Mouse (Mus musculus): ENCODE data around the gene Slc27a1. TPM values are rescaled to one million over a fixed set of nuclear protein-coding genes. Genes with fewer than 3 reads are reported as not detected.

Slc27a1 gene
- total and polyA plus RNA-seq, 3 experiments: 0.46 to 1.3 TPM; not detected in 1

- peak overlapping the region; percentile 79 to 87 for H3K4me3 ChIP-seq (ENCODE audit: control insufficient read depth in 1 of 2, insufficient read depth in 1 of 2, low read depth in 2 of 2, low read length in 2 of 2)
- H3K27ac ChIP-seq (ENCODE audit: control insufficient read depth, low read depth, low read length): peak overlapping the region; percentile 93
- H3K36me3 ChIP-seq (ENCODE audit: control insufficient read depth in 1 of 2, insufficient read depth in 2 of 2, low read length in 2 of 2): peaks cover 0 to 7% of the 10 kb centered on the region in 2 experiments; a peak in 3 of 4 replicates
- no peaks in the 10 kb centered on the region for H3K27me3 ChIP-seq (ENCODE audit: control insufficient read depth in 1 of 2, insufficient read depth in 2 of 2, low read length in 2 of 2)
- H3K79me2 ChIP-seq (ENCODE audit: control insufficient read depth, insufficient read depth, low read length, poor library complexity): peaks cover 21% of the 10 kb centered on the region
- H3K4me1 ChIP-seq (ENCODE audit: control insufficient read depth in 1 of 2, insufficient read depth in 2 of 2, low read length in 2 of 2): peaks cover 2 to 14% of the 10 kb centered on the region in 2 experiments; a peak in 3 of 4 replicates
- no peaks in the 10 kb centered on the region for H3K9me3 ChIP-seq (replicated peaks; ENCODE audit: insufficient read depth, low read length)
- DNase-seq (ENCODE audit: low read depth, low spot score): no peak
- H3K9ac ChIP-seq (ENCODE audit: control insufficient read depth, low read depth, low read length, poor library complexity, severe bottlenecking): peak overlapping the region; percentile 89
- TF ChIP-seq CHD1 (IDR thresholded peaks at IDR 0.05; ENCODE audit: low read depth, low read length): no peak
- no peak for TF ChIP-seq TBP (IDR thresholded peaks at IDR 0.05; ENCODE audit: low read depth, low read length)
Measured at GRCm38 (mm10) chr8:71591017-71591416, 22.3 kb downstream of the Slc27a1 start.

- H3K4me3 ChIP-seq (ENCODE audit: control insufficient read depth in 1 of 2, insufficient read depth in 1 of 2, low read depth in 2 of 2, low read length in 2 of 2): peak within 1 kb of the TSS; percentile 79 to 87
- no peaks in the 10 kb centered on the region for H3K27me3 ChIP-seq (ENCODE audit: control insufficient read depth in 1 of 2, insufficient read depth in 2 of 2, low read length in 2 of 2)
- no peaks in the 10 kb centered on the region for H3K9me3 ChIP-seq (replicated peaks; ENCODE audit: insufficient read depth, low read length)
- peak within 1 kb of the TSS; percentile 89 for H3K9ac ChIP-seq (ENCODE audit: control insufficient read depth, low read depth, low read length, poor library complexity, severe bottlenecking)
- H3K36me3 ChIP-seq (ENCODE audit: control insufficient read depth in 1 of 2, insufficient read depth in 2 of 2, low read length in 2 of 2): peaks cover 0 to 12% of the 10 kb centered on the region in 2 experiments; a peak in 3 of 4 replicates
- H3K79me2 ChIP-seq (ENCODE audit: control insufficient read depth, insufficient read depth, low read length, poor library complexity): peaks cover 21% of the 10 kb centered on the region
- peaks cover 5 to 21% of the 10 kb centered on the region in 2 experiments for H3K4me1 ChIP-seq (ENCODE audit: control insufficient read depth in 1 of 2, insufficient read depth in 2 of 2, low read length in 2 of 2)
- peak; percentile 96 for DNase-seq (ENCODE audit: low read depth, low spot score)
- H3K27ac ChIP-seq (ENCODE audit: control insufficient read depth, low read depth, low read length): peak within 1 kb of the TSS; percentile 93
- TF ChIP-seq GABPA (IDR thresholded peaks at IDR 0.05; ENCODE audit: low read depth, low read length) (no peak), CTCF (IDR thresholded peaks at IDR 0.05 in 2 of 3, conservative IDR thresholded peaks at IDR 0.05 in 1 of 3; ENCODE audit: control insufficient read depth in 1 of 3, insufficient read depth in 1 of 3, low read depth in 2 of 3, low read length in 3 of 3, poor library complexity in 1 of 3, severe bottlenecking in 1 of 3) (no peak), CHD1 (IDR thresholded peaks at IDR 0.05; ENCODE audit: low read depth, low read length) (no peak), EP300 (IDR thresholded peaks at IDR 0.05; ENCODE audit: low read depth in 1 of 2, low read length in 2 of 2) (peak; percentile 60 to 71), NRF1 (IDR thresholded peaks at IDR 0.05; ENCODE audit: insufficient read depth, low read depth, low read length, poor library complexity, severe bottlenecking) (peak; percentile 94), UBTF (IDR thresholded peaks at IDR 0.05; ENCODE audit: borderline replicate concordance, insufficient read depth, low read depth, low read length) (no peak), SIN3A (IDR thresholded peaks at IDR 0.05; ENCODE audit: low read length) (peak; percentile 76; the same call in 1 of the 2 replicates), ZC3H11A (IDR thresholded peaks at IDR 0.05; ENCODE audit: low read depth, low read length) (no peak), GATA1 (IDR thresholded peaks at IDR 0.05; ENCODE audit: low read depth, low read length) (peak; percentile 72), TAL1 (IDR thresholded peaks at IDR 0.05; ENCODE audit: low read length) (peak; percentile 84), ZKSCAN1 (IDR thresholded peaks at IDR 0.05; ENCODE audit: low read depth, low read length) (no peak), RCOR1 (IDR thresholded peaks at IDR 0.05; ENCODE audit: low read depth, low read length) (0 out of 2 replicates have a peak, but pooled peaks have one; percentile 10), MAFK (IDR thresholded peaks at IDR 0.05; ENCODE audit: borderline replicate concordance, low read depth, low read length) (no peak), MAX (IDR thresholded peaks at IDR 0.05; ENCODE audit: low read length) (peak; percentile 46; the same call in 1 of the 2 replicates), JUND (IDR thresholded peaks at IDR 0.05; ENCODE audit: low read depth, low read length) (no peak), BHLHE40 (IDR thresholded peaks at IDR 0.05; ENCODE audit: borderline replicate concordance, low read depth, low read length) (no peak), MAZ (IDR thresholded peaks at IDR 0.05; ENCODE audit: low read depth, low read length) (no peak; the same call in 1 of the 2 replicates), ZNF384 (IDR thresholded peaks at IDR 0.05; ENCODE audit: low read depth, low read length) (no peak), POLR2AphosphoS5 (IDR thresholded peaks at IDR 0.05; ENCODE audit: borderline replicate concordance, low read depth, low read length) (no peak), ELF1 (IDR thresholded peaks at IDR 0.05; ENCODE audit: low read depth, low read length) (peak; percentile 57; the same call in 1 of the 2 replicates), HCFC1 (IDR thresholded peaks at IDR 0.05; ENCODE audit: low read depth, low read length) (peak; percentile 88), E2F4 (IDR thresholded peaks at IDR 0.05; ENCODE audit: borderline replicate concordance, low read depth, low read length) (no peak), KAT2A (conservative IDR thresholded peaks at IDR 0.05; ENCODE audit: low read depth, low read length) (no peak; the same call in 1 of the 2 replicates), NELFE (IDR thresholded peaks at IDR 0.05; ENCODE audit: low read depth, low read length) (peak; percentile 90), RAD21 (IDR thresholded peaks at IDR 0.05; ENCODE audit: low read depth, low read length) (no peak), USF2 (IDR thresholded peaks at IDR 0.05; ENCODE audit: borderline replicate concordance in 1 of 2, insufficient read depth in 1 of 2, low read depth in 1 of 2, low read length in 2 of 2) (no peak), MEF2A (IDR thresholded peaks at IDR 0.05; ENCODE audit: extremely low read depth, insufficient replicate concordance, low read depth, low read length, poor library complexity, severe bottlenecking) (no peak)
Measured at GRCm38 (mm10) chr8:71591471-71592373, 23.0 kb downstream of the Slc27a1 start, which contains the start of gene Pgls. Pgls (plus strand) TSS chr8:71592176.

All from MEL (cell line).